Mouse (Mus musculus) B cell, adult 2 months (primary cell): ENCODE data around the gene Csrp1.

Experiments used
- DNase-seq, 2 experiments: peaks; one replicate each; pipeline ENCODE4 v3.0.0; 2022

Gene Csrp1

DNA sequence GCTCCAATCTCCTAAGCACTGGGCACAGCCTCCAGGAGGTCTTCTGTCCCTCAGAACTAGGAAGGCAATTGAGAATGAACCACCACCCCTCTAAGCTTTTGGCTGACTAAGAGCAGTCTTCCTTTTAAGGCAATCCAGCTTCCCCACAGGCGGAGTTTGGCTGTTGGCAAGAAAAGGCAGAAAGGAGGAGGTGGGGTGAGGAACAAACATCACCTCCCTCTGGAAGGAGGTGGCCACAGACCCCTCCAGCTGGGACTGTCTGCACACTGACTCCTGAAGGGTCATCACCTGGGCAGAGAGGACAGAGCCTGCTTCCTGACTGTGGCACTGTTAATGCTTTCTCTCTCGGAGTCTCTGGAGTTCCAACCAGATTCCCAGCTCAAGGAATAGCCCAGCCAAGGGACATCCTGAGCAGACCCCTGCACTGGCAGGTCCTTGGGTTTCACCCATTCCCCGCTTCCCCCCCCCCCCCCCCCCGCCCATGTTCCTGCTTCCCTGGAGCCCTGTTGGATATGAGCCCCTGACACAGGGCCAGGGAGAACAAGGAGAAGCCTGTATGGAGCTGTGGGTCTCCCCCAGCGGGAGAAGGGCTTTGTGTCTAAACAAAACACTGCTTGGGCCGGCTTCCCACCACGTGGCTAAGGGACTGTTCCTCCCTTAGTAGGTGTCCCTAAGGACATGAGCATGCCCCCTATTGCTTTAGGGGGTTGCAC lies 14.5 kb downstream of the Csrp1 start:
- DNase-seq: no peak

DNA sequence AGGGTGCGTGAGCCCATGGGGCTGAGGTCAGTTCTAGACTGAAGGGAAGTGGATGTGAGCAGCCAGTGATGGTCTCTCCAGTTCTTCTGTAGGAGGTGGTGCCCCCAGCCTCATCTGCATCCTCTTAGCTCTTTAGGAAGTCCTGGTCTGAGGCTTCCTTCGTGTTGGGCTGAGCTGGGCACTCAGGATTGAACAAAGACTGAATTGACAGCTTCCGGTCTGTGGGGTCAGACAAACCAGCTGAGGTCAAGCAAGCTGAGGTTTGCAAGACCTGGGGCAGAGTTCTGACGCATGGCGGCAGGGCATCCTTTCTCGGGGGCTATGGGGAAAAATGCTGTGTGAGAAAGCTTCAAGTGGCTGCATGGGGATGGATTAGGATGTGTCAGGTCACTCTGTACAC lies 15.6 kb downstream of the Csrp1 start:
- DNase-seq: no peak

DNA sequence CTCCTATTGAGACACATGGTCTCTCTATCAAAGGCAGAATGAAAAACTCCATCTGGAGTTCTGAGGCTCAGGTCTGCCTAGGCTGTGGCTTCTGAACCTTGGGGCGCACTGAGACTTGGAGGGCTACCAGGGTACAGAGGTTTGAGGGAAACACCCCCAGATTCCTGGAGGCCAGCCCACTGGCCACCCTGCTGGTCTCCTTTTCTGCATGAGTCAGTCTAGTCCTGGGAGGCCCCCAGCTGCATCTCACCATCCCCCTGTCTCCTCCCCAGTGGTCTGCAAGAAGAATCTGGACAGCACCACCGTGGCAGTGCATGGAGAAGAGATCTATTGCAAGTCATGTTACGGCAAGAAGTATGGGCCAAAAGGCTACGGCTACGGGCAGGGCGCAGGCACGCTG lies 25.1 kb downstream of the Csrp1 start:
- no peak for DNase-seq

DNA sequence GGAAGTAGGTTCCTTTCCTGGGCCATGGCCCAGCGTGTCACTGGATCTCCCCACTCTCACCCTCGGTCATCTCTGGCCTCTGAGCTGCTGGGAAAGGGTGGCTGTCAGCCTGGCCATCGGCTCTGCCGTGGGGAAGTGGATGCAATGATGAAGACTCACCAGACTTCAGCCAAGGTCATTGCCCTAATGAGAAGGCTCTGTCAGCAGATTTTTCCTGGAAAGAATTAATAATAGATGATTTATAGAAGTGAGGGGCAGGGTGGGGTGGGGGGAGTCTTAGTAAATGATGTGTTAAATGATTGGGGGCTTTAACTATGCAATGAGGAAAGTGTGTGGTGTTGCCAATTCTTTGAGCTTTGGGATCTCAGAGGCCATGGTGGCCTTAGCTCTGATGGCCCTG lies 26.4 kb downstream of the Csrp1 start:
- no peak for DNase-seq

DNA sequence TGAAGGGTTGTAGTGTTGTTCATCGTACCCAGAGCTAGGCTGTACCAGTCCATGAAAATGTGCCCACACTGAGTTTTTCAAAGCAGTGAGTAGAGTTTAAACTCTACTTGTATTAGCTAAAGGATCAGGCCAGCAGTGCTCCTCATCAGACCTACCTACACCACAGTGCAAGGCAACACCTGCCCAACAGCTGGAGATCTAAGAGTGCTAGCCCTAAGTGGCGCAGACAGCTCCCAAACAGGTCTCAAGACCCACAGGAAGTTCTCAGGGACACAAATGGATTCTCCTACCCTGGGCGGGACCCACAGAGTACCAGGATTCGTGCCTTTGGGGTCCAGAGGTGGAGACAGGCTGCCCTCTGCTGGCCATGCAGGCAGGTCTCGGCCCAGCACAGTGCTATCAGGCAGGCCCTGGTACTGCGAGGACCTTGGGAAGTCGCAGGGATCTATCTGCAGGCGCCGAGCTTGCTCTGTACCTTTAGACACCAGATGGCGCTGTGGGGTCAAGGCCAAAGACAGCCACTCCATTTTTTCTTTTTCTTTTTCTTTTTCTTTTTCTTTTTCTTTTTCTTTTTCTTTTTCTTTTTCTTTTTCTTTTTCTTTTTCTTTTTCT lies 33.0 kb downstream of the Csrp1 start:
- DNase-seq: peak; percentile 89 to 91

DNA sequence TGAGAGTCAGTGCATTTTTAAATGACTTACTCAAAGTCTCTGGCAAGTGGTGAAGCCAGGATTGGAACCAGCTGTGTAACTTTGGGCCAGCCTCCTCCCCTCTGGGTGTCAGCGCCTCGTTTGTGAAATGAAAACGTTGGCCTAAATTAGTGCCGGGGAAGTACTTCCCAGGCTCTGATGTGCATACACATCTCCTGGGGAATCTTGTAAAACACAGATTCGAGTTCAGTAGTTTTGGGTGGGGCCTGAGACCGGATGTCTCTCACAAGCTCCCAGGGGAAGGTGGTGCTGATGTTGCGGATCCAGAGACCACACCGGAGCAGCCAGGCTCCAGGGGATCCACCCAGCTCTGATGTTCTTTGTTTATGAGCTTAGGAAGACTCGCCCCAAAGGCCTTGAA lies 35.4 kb downstream of the Csrp1 start:
- DNase-seq: no peak

DNA sequence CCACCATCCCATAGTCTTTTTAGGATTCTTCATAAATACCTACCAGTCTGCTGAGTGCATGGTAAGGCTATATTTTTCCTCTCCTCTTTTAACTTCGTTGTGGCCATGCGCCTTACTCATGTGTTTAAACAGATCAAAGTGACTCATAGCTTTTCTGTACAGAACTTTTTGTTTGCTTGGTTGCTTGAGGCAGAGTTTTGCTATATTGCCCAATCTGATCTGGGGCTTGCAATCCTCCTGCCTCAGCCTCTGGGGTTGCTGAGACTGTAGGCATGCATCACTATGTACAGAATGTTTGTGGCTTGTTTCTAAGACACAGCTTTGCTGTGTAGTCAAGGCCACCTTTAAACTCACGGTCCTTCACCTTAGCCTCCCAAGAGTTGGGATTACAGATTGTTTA lies 36.1 kb downstream of the Csrp1 start:
- DNase-seq: no peak

DNA sequence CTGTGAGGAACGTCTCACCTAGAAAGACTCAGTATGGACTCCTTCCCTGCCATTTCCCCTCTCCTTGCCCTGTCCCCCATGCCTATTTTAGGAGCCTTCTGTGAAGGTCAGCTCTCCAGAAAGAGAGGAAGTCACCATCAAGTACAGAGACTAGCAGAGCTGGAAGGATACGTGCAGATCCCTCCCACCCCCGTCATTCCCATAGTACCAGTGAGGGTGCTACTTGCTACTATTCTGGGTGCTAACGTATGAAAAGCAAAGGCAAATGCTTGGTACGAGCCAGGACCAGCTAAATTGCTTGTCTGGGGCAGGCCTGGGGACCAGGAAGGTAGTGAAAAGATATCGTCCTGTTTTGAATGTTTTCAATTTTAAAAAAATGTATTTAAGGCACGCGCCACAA lies 37.4 kb downstream of the Csrp1 start:
- DNase-seq: no peak

DNA sequence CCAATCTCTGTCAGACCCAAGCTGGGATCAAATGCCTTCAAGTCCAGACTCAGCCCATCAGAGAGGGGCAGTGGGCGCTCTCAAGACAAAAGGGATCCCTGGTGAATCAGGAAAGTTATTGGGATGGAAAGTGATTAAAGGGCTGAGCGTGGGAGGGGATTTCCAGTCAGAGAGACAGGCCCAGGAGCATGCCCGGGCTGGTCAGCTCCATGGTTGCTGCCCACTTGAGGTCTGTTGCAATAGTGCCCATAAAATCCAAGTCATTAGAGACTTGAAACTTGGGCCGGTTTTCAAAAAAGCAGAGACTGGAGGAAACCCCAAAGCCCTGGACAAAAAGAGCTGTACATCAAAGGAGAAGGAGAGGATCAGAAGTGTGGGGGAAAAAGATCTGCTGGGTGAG lies 39.8 kb downstream of the Csrp1 start:
- DNase-seq: no peak

DNA sequence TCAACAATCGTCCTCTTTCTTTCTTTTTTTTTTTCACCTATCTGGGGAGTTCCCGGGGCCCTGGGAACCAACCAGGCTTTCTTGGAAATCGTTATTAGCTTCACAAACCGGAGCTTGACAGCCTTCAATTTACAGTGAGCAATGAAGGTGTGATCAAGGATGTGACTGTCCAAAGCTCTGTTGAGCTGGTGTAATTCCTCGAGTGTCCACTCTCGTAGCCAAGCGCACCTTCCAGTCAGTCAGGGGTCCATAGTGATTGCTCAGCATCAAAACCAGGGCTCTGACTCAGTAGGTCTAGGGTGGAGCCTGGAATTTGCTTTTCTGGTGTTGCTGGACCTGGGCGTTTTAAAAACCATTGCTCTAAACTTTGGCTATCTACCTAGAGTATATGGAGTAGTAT lies 40.4 kb downstream of the Csrp1 start:
- no peak for DNase-seq

DNA sequence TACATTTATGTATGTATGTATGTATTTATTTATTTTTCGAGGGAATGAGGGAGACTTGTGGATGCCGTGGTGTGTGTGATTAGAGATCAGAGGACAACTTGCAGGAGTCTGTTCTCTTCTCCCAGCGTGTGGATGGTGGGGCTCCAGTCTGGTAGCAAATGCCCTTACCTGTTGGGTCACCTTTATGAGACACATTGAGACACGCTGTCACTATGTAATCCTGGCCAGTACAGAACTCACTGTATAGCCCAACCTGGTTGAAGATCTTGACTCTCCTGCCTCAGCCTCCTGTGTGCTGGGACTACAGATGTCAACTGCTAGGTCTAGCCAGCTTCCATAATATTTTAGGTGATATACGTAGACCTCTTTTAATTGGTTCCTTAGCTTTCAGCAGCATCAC lies 41.9 kb downstream of the Csrp1 start:
- DNase-seq: no peak

DNA sequence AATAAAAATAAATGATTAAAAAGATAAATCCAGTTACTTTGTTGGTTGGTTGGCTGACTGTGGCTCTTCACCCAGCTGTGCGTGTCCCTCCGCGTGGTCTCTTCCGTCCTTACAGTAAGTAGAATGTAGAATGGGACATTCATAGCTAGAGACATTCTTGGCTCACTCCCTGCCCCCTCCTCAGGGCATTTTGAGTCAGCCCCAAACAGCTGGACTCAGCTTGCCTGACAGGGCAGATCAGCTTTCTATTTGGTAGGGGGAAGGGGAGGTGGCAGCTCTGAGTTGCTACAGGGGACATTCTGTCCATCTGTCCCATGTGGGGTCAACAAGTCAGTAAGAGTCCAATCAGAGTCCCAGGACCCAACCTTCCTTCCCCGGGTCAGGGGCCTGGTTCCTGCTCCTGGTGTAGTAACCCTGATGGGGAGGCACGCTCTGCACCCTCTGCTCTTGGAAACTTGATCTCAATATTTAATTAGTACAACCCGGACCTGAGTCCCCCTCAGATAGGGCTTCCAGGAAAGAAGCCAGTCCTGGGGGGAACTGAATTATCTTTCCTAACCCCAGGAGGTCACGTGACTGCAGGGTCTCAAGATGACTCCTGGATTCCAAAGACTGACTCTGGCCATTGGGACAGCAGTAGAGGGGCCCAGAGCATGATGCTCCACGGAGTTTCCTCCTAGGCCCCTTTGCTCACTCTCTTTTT lies 43.8 kb downstream of the Csrp1 start:
- DNase-seq: no peak

DNA sequence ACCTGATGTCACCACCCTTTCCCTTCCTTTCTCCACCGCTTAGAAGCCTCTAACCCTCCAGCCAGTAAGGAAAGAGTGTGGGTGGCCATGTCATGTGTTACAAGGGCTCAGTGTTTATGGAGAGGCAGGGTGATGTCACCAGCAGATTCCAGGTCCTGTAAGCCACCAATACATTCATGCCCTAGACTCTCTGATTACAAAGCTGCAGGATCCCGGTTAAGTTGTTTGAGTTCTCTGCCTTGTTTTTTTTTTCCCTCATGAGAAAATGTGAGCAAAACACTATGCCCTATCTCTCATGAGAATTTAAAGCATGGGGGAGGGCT lies 44.3 kb downstream of the Csrp1 start:
- no peak for DNase-seq

DNA sequence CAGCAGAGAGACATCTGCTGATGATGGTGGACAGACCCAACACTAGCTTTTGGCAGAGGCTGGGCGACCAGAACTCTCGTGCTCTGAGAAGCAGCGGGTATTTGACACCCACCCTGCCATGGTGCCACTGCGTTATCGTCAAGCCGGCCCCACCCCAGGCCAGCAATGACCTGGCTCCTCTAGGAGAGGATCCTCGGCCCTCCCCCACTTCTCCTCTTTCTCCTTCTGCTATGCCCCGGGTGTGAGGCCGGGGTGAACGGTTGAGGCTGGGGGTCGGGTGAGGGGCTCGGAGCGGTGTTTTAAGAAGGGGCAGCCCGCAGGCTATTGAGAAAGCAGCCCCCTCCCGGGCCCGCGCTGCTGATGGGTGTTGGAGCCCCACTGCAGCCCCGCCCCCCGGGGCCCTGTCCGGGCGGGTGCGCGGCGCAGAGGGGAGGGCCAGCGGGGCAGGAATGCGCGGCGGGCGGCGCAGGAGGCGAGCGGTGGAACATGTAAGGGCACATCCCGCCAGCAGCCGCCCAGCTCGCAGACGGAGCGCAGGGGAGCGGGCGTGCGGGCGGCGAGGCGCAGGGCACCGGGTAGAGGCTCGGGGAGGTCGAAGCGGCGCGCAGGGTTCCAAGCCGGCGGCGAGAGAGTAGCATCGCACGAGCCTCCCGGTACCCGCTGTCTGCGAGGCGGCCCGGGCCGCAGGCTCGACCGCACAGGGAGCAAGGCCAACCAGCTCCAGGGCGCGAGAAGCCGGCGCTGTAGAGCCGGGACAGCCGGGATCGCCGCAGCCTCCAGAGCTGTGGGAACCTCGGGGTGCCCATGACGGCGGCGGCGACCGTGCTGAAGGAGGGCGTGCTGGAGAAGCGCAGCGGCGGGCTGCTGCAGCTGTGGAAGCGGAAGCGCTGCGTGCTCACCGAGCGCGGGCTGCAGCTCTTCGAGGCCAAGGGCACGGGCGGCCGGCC lies 46.1 kb downstream of the Csrp1 start, which contains the start of gene Phlda3:
Phlda3 (plus strand) TSS at position 475 of the 947 bp plus-strand sequence.
- DNase-seq: peak; percentile 42 to 45

DNA sequence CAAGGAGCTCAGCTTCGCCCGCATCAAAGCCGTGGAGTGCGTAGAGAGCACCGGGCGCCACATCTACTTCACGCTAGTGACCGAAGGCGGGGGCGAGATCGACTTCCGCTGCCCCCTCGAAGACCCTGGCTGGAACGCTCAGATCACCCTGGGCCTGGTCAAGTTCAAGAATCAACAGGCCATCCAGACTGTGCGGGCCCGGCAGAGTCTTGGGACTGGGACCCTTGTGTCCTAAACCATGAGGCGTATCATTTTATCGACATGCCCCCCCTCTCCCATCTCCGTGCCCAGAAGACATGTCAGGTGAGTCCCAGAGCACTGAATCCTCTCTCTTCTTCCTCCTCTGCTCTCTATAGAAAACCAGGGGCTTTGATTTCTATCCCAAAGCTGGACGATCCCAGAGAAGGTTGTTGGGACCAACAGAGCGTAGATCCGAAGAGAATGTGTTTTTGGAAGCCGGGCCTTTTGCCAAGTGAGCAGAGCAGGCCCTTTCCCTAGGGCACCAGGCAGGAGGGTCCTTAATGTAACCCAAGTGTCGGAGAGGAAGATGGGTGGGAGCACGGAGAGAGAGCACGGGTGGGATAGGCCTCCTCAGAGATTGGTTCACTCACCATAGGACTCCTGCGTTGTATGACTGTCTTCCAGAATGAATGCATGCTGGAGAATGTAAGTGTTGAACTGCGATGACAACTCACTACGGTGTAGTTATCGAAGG lies 46.9 kb downstream of the Csrp1 start:
- no peak for DNase-seq

DNA sequence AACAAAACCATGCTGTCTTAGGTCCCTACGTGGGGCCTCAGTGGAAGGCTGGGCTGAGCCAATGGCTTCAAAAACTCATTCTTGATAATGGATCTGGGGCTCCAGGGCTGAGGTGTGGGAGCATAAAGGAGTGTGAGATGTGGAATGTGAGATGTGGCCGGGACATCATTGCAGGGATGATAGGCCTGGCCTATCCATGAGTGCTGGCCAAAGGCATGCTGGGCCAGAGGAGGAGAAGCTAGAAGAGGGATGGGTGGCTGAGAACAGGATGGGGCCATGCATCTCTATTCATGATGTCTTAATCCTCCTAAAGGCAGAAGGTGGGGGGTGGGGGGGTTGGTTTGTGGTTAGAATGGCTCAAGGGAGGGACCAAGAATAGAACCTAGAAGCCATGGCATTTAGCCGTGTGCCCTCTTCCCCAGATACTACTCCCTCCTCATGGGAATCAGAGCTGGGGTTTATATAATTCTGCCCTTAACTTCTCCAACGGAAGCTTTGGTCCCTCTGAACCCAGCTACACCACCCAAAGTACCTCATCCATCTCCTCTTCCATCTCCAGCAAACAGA lies 47.5 kb downstream of the Csrp1 start:
- no peak for DNase-seq

DNA sequence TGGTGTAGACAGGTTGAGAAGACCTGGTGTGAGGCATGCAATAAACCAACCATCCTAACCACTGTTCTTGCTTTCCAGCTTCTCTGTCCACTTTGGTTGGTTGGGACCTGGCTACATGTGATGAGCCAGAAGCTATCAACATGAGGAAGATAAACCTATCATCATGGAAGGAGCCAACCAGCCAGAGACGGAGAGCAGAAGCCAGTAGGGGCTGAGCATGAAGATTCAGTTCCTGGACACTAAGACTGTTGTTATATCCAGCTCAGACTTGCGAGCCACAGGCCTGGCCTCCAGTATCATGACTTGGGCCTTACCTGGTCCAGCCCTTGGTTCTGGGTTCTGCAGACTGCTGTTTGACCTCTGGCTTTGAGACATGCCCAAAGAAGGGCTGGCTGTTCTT lies 48.5 kb downstream of the Csrp1 start:
- no peak for DNase-seq

DNA sequence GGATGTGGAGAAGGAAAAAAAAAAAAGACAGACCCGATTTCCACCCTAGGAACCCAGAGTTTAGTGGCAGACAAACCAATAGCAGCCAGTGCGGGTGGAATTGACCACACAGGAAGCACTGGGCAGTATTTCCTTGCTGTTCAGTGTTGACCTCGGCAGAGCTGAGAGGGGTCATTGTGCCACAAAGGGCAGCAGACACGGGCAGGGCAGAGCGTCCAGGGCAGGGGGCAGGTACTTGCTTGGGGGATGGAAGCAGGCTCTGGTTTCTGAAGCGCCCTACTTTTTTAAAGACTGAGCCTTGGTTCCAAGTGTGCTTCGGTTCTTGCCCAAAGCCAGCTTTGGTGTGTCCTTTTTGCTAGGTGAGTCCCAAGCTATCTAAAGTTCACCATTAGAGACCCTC lies 50.4 kb downstream of the Csrp1 start:
- DNase-seq: no peak

DNA sequence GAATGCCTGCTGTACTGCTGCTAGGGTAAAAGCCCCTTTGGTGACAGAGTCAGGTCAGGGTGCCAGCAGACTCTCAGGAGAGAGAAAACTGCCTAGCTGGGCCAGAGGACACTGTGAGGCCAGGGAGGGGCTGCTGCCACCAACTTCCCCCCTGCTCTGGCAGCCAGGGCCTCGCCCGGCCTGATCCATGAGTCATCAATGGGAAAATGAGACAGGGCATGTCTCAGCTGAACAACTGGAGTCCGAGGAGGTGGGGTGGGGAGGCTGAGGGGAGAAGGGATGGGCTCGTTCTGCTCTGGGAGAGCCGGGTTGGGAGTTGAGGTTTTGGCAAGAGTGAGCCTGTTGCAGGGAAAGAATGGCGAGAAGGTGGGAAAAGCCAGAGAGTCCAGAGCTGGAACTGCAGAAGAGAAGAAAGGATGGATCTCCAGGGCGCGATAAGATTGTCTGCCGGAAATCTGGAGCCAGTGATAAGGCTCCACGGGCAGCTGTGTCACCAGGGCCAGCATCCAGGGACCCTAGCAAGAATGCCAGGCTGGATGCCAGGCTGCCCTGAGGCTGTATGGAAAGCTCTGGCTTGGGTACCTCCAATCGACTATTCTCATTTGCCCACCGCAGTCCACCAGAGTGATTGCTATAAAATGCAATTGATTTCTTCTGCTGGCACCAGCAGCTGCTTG lies 51.2 kb downstream of the Csrp1 start:
- DNase-seq: no peak

DNA sequence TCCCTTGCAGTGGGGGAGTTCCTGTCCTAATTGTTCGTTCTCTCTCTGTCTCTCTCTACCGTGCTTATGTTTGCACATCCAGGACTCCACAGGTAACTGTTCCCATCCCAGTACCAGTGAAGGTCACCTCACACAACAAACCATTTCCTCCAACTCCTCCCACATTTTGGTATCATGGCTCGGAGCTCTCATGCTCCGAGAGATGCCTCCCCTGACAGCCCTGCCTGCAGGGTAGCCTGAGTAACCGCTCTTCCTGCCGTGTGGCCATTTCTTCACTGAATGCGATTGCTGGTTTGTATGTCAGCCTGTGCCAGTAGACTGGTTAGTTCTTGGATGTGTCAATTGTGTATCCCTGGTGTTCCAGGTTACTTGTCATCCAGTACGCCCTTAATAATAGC lies 51.7 kb downstream of the Csrp1 start:
- DNase-seq: no peak

DNA sequence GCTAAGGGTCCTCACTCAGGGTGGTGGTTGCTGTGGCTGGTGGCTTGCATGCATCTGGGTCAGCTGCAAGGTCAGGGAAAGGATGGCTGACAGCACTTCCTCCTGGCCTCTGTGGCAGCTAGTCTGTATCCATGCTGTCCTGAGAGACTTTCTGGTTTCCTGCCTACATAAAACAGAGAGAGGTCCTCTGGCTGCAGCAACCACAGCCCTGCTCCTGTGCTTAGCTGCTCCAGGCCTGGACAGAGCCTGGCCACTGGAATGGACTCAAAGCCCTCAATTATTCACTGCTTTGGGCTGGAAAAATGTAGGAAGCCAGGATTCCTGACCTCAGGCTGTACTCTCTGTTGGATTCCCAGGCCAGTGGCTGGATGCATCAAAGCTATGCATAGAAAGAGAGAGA lies 56.7 kb downstream of the Csrp1 start:
- DNase-seq: no peak

DNA sequence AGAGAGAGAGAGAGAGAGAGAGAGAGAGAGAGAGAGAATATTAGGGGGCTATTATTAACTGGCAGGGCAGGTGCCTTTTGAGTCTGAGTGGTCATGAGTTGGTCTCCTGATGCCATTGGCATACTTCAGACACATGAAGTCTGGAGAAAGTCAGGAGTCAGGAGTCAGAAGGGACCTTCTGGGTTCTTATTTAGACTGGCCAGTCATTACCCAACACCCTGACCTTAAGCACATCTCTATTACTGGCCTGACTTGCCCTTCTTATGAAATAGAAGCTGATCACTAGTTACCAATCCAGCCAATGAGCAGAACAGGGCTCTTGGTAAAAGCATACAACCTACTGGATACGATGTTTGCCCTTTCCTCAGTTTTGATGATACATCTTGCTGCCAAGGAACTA lies 57.2 kb downstream of the Csrp1 start:
- DNase-seq: no peak
